ENCODE assay signal across 8 mouse cellular contexts in the genomic region with DNA sequence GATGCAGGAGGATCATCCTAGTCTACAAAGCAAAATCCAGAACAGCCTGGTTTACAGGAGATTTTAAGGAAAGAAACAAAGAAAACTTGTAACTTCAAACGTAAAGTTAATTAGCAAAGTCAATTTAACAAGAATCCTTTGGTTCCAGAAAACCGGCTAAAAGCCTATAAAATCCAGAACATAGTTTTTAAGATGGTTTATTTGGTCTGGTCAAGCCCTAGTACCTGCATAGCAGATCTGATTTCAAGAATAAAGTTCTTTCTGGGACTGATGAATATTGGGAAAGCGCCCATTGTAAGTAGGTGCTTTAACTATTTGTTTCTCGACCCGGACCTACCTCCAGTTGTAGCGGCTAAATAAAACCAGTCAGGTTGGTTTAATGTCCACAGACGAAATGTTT. TPM values are rescaled to one million over a fixed set of nuclear protein-coding genes. Genes with fewer than 3 reads are reported as not detected.
DNase-seq lines count a peak whose midpoint lies in the region; ATAC-seq and TF ChIP-seq lines count a peak whose summit lies in the region.

No protein-coding gene starts in this region.

- intact Hi-C loops in heart, postnatal 10 days (cut with DNase I) = no loop called here

- H3K4me2 ChIP-seq in heart, embryonic 12.5 days = peak overlapping the region; percentile 84
- peak overlapping the region; percentile 87 for H3K4me2 ChIP-seq in forebrain, embryonic 16.5 days (ENCODE audit: low read length)
- H3K4me2 ChIP-seq in liver, postnatal 0 days (ENCODE audit: low read depth, low read length) = peak overlapping the region; percentile 80

- H3K9me3 ChIP-seq in heart, embryonic 12.5 days (replicated peaks) = no peaks in the 10 kb centered on the region
- no peaks in the 10 kb centered on the region for H3K9me3 ChIP-seq in E14TG2a.4 (ENCODE audit: low read length)
- H3K9me3 ChIP-seq in forebrain, embryonic 16.5 days (ENCODE audit: control insufficient read depth, low read length) = no peaks in the 10 kb centered on the region
- H3K9me3 ChIP-seq in liver, postnatal 0 days (ENCODE audit: low read length) = no peaks in the 10 kb centered on the region

- WGBS in heart, embryonic 12.5 days = 18% methylated on average over 7 of the region's 7 CpGs
- 7% methylated on average over 7 of the region's 7 CpGs for WGBS in forebrain, embryonic 16.5 days
- WGBS in liver, postnatal 0 days (ENCODE audit: insufficient replicate concordance) = 16% methylated on average over 7 of the region's 7 CpGs

- no peak overlapping the region for H3K27ac ChIP-seq in heart, embryonic 12.5 days (ENCODE audit: poor library complexity, severe bottlenecking)
- no peak overlapping the region for H3K27ac ChIP-seq in forebrain, embryonic 16.5 days (ENCODE audit: low read length)
- no peak overlapping the region for H3K27ac ChIP-seq in liver, postnatal 0 days (ENCODE audit: low read depth)

- TF ChIP-seq CTCF in E14TG2a.4 (conservative IDR thresholded peaks at IDR 0.05; ENCODE audit: low read length) = no peak
- no peak for TF ChIP-seq CTCF in liver, postnatal 0 days (IDR thresholded peaks at IDR 0.05; ENCODE audit: low read depth)

- 0 out of 2 replicates have a peak, but pooled peaks cover 5% of the 10 kb centered on the region for H3K4me1 ChIP-seq in heart, embryonic 12.5 days (replicated peaks)
- H3K4me1 ChIP-seq in E14TG2a.4 (replicated peaks; ENCODE audit: low read depth, low read length) = peaks cover 15% of the 10 kb centered on the region
- peaks cover 13% of the 10 kb centered on the region for H3K4me1 ChIP-seq in forebrain, embryonic 16.5 days (replicated peaks; ENCODE audit: control insufficient read depth, insufficient read depth, low read length)
- peaks cover 8% of the 10 kb centered on the region for H3K4me1 ChIP-seq in liver, postnatal 0 days (ENCODE audit: insufficient read depth)

- no peak for DNase-seq in heart, postnatal 10 days
- no peak for DNase-seq in liver, postnatal 0 days
- DNase-seq in cerebellum, adult 11 months = no peak
- no peak for DNase-seq in cerebellum, adult 9-10 months
- no peak for DNase-seq in gastrocnemius, adult 18-20 months (ENCODE audit: low spot score)

- H3K9ac ChIP-seq in heart, embryonic 12.5 days = peak overlapping the region; percentile 68; the same call in 1 of the 2 replicates
- peak overlapping the region; percentile 73 for H3K9ac ChIP-seq in forebrain, embryonic 16.5 days (replicated peaks; ENCODE audit: low read depth, low read length)
- H3K9ac ChIP-seq in liver, postnatal 0 days (replicated peaks) = no peak overlapping the region

- no peaks in the 10 kb centered on the region for H3K27me3 ChIP-seq in heart, embryonic 12.5 days (replicated peaks)
- no peaks in the 10 kb centered on the region for H3K27me3 ChIP-seq in E14TG2a.4 (ENCODE audit: insufficient read depth, low read length)
- H3K27me3 ChIP-seq in forebrain, embryonic 16.5 days (replicated peaks; ENCODE audit: control insufficient read depth, insufficient read depth, low read length) = no peaks in the 10 kb centered on the region
- H3K27me3 ChIP-seq in liver, postnatal 0 days (ENCODE audit: insufficient read depth, low read length) = no peaks in the 10 kb centered on the region

- peaks cover 6% of the 10 kb centered on the region; the same call in 1 of the 2 replicates for H3K36me3 ChIP-seq in heart, embryonic 12.5 days
- peaks cover 17% of the 10 kb centered on the region for H3K36me3 ChIP-seq in E14TG2a.4 (ENCODE audit: insufficient read depth, low read length)
- H3K36me3 ChIP-seq in forebrain, embryonic 16.5 days (ENCODE audit: control insufficient read depth, insufficient read depth) = peaks cover 4% of the 10 kb centered on the region; the same call in 1 of the 2 replicates
- peaks cover 2% of the 10 kb centered on the region; the same call in 1 of the 2 replicates for H3K36me3 ChIP-seq in liver, postnatal 0 days (replicated peaks; ENCODE audit: insufficient read depth, low read length)

- H3K4me3 ChIP-seq in heart, embryonic 12.5 days = peak overlapping the region; percentile 63
- H3K4me3 ChIP-seq in E14TG2a.4 (replicated peaks; ENCODE audit: low read length) = peak overlapping the region; percentile 96
- H3K4me3 ChIP-seq in forebrain, embryonic 16.5 days (replicated peaks; ENCODE audit: low read length) = peak overlapping the region; percentile 86
- peak overlapping the region; percentile 68 for H3K4me3 ChIP-seq in liver, postnatal 0 days (ENCODE audit: low read depth, low read length)

- TF ChIP-seq EP300 in liver, postnatal 0 days (IDR thresholded peaks at IDR 0.05; ENCODE audit: low read depth) = no peak

- ATAC-seq in heart, embryonic 12.5 days (ENCODE audit: insufficient number of reproducible peaks, low FRiP score) = no peak
- no peak for ATAC-seq in forebrain, embryonic 16.5 days
- ATAC-seq in liver, postnatal 0 days = no peak

RNA-seq across cellular contexts. Expression of a gene that starts 0.9 kb away (rescaled TPM):
- polyA plus RNA-seq in heart, embryonic 12.5 days (2016; fragmentation: Nextera tagmentation; extraction: Ambion mirVana) = 24.6 and 26.9 TPM in 2 replicates
- 10 to 100 TPM; 16.1 to 20.3 TPM for total RNA-seq in heart, postnatal 10 days (2021)
- 74.0 and 79.7 TPM in 2 replicates for polyA plus RNA-seq in forebrain, embryonic 16.5 days (2015; fragmentation: Nextera tagmentation; extraction: Ambion mirVana)
- 6.7 TPM in 2 replicates for polyA plus RNA-seq in liver, postnatal 0 days (2015; fragmentation: Nextera tagmentation; extraction: Ambion mirVana)
- total RNA-seq in gastrocnemius, adult 18-20 months (2021) = 10 to 100 TPM in 1 of 2 experiments, 1 to 10 TPM in 1; 8.8 to 10.7 TPM
